Mouse (Mus musculus): ENCODE measurements around the gene Ppp2r5a. TPM values are rescaled to one million over a fixed set of nuclear protein-coding genes. Genes with fewer than 3 reads are reported as not detected.
A peak's percentile ranks its signal among the peaks of the same experiment; 100 is the strongest.

Ppp2r5a gene
- total and polyA plus RNA-seq, 3 experiments = 40.3 to 96.7 (median 62.0) TPM

DNA sequence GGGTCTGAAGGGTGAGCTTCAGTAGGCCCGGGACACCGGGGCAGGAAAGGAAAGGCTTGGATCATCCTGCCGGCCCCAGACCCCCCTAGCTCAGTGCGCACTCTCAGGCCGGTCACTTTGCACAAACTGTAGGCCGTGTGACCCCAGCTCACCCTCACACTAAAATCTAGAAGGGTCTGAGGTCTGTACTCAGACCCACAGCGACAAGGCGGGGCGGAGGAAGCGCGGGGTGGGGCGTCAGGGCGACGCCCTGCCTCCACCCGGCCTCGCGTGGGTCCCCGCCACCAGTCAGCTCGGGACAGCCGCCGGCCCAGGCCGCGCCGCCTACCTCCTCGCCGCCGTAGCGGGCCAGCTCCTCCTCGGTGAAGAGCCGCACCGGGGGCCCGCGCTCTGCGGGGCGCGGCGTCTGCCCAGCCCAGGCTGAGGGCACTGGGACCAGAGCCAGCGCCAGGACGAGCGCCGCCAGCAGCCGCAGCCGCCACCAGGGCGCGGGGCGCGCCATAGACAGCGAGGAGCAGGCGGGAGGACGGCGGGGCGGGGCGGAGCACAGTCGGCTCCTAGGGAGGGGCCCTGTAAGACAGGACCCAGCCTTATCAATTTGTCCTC lies 85.4 kb downstream of the Ppp2r5a start, which contains the start of gene Nenf:
Gene Nenf, minus strand, starts transcription at position 604 of the 606 bp plus-strand sequence.
- TF ChIP-seq USF1 (IDR thresholded peaks at IDR 0.05; ENCODE audit: low read depth, low read length) (no peak), RCOR1 (conservative IDR thresholded peaks at IDR 0.05; ENCODE audit: low read depth, low read length) (no peak), MAZ (IDR thresholded peaks at IDR 0.05; ENCODE audit: low read depth, low read length) (no peak; the same call in 1 of the 2 replicates), ELF1 (IDR thresholded peaks at IDR 0.05; ENCODE audit: low read depth, low read length) (peak; percentile 24; the same call in 1 of the 2 replicates), MAX (IDR thresholded peaks at IDR 0.05; ENCODE audit: low read length) (peak; percentile 33; the same call in 1 of the 2 replicates), JUN (IDR thresholded peaks at IDR 0.05; ENCODE audit: insufficient read depth, low read depth, low read length) (no peak), MAFK (IDR thresholded peaks at IDR 0.05; ENCODE audit: insufficient replicate concordance, low read length) (no peak), MEF2A (IDR thresholded peaks at IDR 0.05; ENCODE audit: borderline replicate concordance, low read depth, low read length) (no peak), MXI1 (IDR thresholded peaks at IDR 0.05; ENCODE audit: low read depth, low read length) (peak; percentile 39), NELFE (IDR thresholded peaks at IDR 0.05; ENCODE audit: low read depth, low read length) (peak; percentile 72; the same call in 1 of the 2 replicates), ETS1 (conservative IDR thresholded peaks at IDR 0.05; ENCODE audit: low read depth, low read length) (no peak), IRF4 (IDR thresholded peaks at IDR 0.05; ENCODE audit: low read depth, low read length) (0 out of 2 replicates have a peak, but pooled peaks have one; percentile 24), CTCF (conservative IDR thresholded peaks at IDR 0.05 in 1 of 2, IDR thresholded peaks at IDR 0.05 in 1 of 2; ENCODE audit: low read depth in 2 of 2, low read length in 2 of 2) (no peak; a peak in 1 of 4 replicates), MYC (IDR thresholded peaks at IDR 0.05; ENCODE audit: low read depth, low read length) (no peak), POLR2A (IDR thresholded peaks at IDR 0.05; ENCODE audit: low read depth, low read length) (peak; percentile 75), NRF1 (IDR thresholded peaks at IDR 0.05; ENCODE audit: low read depth, low read length) (peak; percentile 53), UBTF (IDR thresholded peaks at IDR 0.05; ENCODE audit: low read depth, low read length) (peak; percentile 82; the same call in 1 of the 2 replicates), SIN3A (IDR thresholded peaks at IDR 0.05; ENCODE audit: low read length) (peak; percentile 39; the same call in 1 of the 2 replicates), HCFC1 (IDR thresholded peaks at IDR 0.05; ENCODE audit: low read depth, low read length) (no peak; the same call in 1 of the 2 replicates), TCF12 (IDR thresholded peaks at IDR 0.05; ENCODE audit: low read depth, low read length) (peak; percentile 59)
- peak; percentile 47 for DNase-seq (ENCODE audit: extremely low read depth)
- no peaks in the 10 kb centered on the region for H3K36me3 ChIP-seq (replicated peaks in 1 of 2; ENCODE audit: control insufficient read depth in 1 of 2, insufficient read depth in 1 of 2, low read length in 1 of 2)
- peak within 1 kb of the TSS; percentile 70 to 71 (median 70) for H3K4me3 ChIP-seq (replicated peaks in 1 of 3; ENCODE audit: low read depth in 2 of 3, low read length in 2 of 3, poor library complexity in 1 of 3)
- dilution Hi-C loops (cut with MboI; ENCODE audit: extremely low pct_ligation_motif_present, extremely low pct_unique_long_range_greater_than_20kb, low sequenced_read_pairs) (no loop called here), in situ Hi-C loops (cut with MboI; ENCODE audit: low pct_ligation_motif_present, low pct_unique_long_range_greater_than_20kb, low sequenced_read_pairs) (loop anchor here (10.0 kb wide), 1 partner anchor 247 kb away; no protein-coding TSS in a partner anchor)
- no peak within 1 kb of the TSS for H3K27ac ChIP-seq (ENCODE audit: insufficient read depth, low read depth)
- H3K4me2 ChIP-seq (ENCODE audit: insufficient read depth, low read depth, poor library complexity, severe bottlenecking) = peak within 1 kb of the TSS; percentile 70
- peaks cover 6 to 19% of the 10 kb centered on the region in 2 experiments for H3K4me1 ChIP-seq (ENCODE audit: control insufficient read depth in 1 of 2, insufficient read depth in 2 of 2)
- H3K9me3 ChIP-seq (replicated peaks; ENCODE audit: low read length) = no peaks in the 10 kb centered on the region
- peak within 1 kb of the TSS; percentile 70 for H3K9ac ChIP-seq (ENCODE audit: insufficient read depth, low read depth)
- no peaks in the 10 kb centered on the region for H3K27me3 ChIP-seq (replicated peaks)
- H3K79me2 ChIP-seq (replicated peaks; ENCODE audit: control insufficient read depth, extremely low read depth, insufficient read depth, poor library complexity, severe bottlenecking) = no peaks in the 10 kb centered on the region

Data from CH12.LX (cell line).